Mouse (Mus musculus) retina, adult 2 months (tissue): Measurements from ENCODE around the gene Rgl2.
A peak's percentile ranks its signal among the peaks of the same experiment; 100 is the strongest.
"Not testable (repeated sequence)": the region's sequence is repeated elsewhere in the genome, so short reads cannot be mapped to it uniquely, and the experiment has no call there.

Experiments
- DNase-seq: peaks from one replicate; pipeline ENCODE4 v3.0.0-alpha.2; 2012; ENCODE audit warnings: low read depth, low spot score

The Rgl2 gene

DNA sequence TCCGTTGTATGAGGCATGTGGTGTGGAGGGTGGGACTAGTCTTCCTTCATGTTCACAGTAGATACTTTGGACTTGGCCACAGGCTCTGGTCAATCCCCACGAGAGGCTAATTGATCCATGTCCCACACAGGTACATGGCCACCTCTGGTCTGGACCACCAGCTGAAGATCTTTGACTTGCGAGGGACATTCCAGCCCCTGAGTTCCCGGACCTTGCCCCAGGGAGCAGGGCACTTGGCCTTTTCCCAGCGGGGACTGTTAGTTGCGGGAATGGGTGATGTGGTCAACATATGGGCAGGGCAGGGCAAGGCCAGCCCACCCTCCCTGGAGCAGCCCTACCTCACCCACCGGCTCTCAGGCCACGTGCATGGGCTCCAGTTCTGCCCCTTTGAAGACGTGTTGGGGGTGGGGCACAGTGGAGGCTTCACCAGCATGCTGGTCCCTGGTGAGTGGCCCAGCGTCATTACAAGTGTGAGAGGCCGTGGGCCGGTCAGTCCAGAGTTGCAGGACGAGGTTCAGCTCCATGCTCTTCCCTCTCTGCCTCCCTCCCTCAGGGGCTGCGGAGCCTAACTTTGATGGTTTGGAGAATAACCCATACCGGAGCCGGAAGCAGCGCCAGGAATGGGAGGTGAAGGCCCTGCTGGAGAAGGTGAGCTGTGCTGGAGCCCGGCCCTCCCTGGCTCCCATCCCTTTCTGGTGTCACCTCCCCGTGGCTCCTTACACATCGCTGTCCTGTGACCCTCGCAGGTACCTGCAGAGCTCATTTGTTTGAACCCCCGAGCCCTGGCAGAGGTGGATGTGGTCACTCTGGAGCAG, 19.0 kb downstream of the Rgl2 start:
- DNase-seq: no peak

DNA sequence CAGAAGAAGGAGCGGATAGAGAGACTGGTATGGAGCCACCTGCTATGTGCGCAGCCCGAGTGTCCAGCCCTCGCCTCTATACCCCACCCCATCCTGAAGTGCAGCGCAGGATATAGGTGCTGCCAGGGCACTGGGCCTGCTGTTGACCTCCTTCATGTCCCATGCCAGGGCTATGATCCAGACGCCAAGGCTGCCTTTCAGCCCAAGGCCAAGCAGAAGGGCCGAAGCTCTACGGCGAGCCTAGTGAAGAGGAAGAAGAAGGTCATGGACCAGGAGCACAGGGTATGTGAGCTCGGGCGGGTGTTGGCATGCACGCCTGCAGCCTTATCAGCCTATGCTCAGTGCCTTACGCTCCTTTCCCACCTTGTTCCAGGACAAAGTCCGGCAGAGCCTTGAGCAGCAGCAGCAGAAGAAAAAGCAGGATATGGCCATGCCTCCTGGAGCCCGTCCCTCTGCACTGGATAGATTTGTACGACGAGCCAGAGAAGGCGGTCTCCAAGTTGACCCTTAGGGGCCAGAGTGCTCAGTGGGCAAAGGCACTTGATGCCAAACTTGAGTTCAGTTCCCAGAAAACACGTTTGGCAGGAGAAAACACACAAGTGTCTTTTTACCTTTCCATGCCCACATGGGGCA, 19.7 kb downstream of the Rgl2 start:
- DNase-seq: no peak

DNA sequence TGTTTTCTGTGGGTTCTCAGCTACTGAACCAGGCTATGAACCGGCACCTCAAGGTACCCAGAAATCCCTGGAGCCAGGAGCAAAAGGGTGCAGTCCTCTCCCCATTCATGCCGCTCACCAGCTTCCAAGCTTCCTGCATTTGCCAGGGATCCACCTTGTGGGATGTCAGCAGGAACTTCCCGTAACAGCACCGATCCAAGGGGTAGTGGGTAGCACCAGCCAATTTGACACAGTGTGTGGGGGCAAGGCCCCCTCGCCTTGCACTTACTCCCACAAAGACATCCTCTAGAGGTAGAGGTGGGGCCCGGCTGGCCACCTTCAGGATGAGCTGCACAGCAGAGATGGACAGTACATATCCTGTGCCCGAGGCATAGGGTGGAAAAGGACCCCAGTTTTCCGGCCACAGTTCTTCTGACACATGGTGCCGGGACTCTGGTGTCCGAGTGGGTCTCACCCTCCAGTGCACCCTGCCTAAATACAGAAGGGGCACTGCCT, 20.8 kb downstream of the Rgl2 start:
- no peak for DNase-seq

DNA sequence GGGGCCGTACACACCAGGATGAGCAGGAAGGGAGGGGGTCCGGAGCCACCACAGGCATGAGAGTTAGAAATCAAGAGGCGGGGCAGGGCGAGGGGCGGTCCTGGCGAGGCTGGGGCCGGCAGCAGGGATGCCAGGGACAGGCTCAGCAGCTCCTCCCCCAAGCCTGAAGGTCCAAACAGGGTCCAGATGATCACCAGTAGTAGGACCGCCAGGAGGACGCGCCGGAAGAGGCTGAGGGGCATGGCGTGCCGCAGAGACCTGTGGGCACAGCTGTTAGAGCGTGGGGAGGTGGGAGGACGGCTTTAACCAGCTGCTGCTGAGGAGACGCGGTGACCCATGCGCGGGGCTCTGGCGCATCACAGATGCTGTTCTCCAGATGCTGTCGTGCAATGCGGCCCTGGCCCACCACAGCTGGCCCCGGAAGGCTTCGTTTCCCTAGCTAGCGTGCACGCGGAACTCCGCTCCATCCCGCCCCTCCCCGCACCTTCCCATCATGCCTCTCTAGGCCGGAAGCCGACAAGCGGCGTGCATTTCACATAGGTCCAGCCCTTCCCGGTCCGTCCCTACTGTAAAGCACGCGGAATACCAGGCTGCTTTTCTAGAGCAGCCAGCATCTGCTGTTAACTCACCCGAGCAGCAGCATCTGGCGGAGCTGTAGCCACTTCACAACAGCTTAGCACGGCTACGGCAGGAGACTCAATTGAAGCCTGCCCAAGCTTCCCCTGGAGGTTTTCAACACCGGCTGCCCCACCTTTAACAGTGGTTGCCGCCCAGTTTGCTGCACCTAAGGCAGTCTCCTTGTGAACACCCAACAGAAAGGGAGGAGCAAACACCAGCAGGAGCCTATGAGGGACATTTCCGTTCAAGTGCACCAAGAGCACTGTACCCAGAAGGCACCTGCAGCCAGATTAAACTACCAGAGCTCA, 21.9 kb downstream of the Rgl2 start, which contains the start of gene B3galt4:
TSS of gene B3galt4 (minus strand) at position 468 of the 926 bp plus-strand sequence.
- no peak for DNase-seq

DNA sequence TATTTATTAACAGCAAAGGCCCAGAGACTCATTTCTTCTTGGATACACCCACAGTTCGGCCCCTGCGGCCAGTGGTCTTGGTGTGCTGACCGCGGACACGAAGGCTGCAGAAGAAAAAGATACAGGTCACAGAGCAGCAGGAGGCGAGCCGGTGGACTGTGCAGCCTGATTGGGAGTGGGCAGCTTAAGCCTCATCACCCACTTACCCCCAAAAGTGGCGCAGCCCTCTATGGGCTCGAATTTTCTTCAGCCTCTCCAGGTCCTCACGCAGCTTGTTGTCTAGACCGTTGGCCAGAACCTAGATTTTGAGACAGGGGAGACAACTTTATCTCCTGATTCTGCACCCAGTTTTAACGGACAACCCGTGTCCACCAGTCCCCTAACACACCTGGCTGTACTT, 22.7 kb downstream of the Rgl2 start:
- DNase-seq: not testable (repeated sequence)

DNA sequence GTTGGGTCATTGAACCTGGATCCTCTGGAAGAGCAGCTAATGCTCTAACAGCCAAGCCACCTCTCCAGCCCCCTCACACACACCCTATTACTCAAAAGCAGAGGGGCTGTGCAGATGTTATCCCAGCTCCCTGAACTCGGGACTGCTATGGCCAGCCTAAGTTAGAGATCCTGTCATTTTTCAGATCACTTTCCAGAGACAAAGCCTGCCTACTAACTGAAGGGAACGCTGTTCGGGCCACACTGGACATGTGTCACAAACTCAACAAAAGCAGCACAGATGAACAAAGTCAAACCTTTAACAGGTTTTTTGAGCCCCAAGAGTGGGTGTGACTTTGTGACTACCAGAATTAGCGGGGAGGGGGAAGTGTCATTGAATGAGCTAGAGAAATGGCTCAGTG, 23.5 kb downstream of the Rgl2 start:
- DNase-seq: no peak

DNA sequence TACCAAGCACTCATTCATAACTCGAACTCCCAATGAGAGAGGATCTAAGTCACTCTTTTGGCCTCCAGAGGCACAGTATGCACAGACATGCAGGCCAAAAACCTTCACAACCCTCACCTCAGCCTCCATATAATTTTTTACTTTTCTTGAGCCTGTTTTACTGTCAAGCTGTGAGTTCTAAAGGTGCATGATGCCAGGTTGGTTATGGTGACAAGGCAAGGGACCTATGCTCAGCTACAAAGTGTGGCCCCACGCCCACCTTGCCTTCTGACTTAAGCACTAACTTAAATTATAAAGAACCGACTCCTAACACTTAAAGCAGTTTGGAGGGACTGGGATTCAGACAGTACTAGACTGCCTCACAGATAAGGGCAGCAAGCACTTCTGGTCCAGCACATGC, 24.0 kb downstream of the Rgl2 start:
- no peak for DNase-seq

DNA sequence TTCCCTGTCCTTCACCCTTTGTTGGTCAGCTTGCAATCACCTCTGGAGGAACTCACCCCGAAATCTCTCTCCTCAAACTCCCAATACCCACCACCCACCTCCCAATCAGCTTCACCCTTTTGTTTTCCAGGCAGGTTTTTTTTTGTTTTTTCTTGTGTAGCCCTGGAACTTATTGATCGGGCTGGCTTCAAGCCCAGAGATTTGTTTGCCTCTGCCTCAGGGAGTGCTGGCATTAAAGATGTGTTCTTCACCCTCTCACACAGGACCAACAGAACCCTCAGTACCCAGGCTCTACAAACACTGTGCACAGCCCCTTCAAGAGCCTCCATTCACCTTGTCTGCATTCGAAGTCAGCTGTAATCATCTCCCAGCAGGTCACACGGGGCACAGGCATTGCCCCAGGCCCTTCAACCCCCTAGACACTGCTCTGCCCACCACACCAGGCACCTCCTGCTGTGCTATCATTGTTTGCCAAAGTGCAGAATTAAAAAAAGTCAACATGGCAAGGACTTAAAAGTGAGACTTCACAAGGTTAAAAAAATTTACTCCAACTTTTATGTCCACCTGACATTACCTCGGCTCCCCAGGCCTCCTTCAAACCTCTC, 24.7 kb downstream of the Rgl2 start:
- DNase-seq: no peak

DNA sequence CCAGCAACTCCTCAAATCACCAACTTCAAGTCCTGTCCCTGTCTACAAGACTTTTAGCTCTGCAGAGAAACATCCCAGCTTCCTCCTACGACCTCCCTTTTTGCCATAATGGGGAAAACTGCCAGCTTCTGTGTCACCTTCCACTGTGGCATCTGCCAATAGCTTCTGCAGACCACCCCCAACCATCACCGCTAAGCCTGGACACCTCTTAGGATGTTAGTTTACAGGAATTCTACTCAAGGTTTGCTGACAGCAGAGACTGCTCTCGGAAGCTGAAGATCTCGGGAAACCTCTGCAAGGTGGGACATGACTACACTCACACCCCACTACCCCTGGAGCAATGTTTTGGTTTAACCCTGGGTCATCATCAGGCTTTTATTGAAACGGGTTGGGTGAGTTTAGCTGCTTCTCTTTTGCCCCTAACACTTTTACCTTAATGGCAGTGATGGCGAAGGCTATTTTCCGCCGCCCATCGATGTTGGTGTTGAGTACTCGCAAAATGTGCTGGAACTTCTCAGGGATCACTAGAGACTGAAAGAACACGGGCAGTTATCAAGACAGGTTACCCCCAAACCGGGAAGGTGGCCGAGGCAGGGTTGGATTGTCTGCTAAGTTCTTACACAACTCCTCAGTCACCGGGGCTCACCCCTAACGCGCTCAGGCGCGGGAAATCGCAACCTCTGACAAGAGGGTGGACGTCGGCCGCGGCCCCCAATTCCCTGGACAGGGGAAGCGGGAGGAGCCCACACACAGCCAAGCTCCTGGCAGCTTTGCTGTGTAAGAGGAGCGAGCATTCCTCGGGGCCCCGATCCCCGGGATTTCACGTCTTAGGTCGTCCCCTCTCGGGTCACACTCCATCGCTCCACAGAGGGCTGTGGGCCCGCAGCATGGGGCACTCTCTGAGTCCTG, 25.6 kb downstream of the Rgl2 start:
- no peak for DNase-seq

DNA sequence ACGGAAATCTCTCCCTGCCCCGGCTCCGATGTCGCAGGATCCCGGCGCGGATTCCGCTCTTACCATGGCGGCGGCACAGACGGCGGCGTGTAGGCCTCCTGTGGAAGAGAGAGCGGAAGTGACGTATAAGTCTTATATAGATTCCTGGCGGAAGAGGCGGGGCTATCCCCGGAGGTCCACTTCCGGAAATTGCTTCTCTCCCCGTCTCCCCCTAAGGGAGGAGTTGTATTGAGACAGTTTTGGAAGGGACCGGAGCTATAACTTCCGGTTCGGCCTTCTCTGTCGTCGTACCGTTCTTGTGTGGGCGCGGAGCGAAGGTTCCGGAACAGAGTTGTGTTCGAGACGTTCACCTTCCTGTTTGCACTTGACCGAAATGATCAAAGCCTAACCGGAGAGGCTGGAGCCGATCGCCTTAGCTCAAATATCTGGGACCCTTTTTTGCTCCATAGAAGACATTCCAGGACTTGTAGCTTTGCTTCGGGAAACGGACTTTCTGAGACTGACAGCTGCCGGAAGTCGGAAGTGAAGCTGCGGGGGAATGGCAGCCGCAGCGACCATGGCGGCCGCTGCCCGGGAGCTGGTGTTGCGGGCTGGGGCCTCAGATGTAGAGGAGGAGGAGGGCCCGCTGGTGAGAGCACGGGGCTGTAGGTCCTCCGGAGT, 26.3 kb downstream of the Rgl2 start, which contains the start of the genes Vps52 and Rps18:
TSS of gene Vps52 (plus strand) at position 258 of the 660 bp plus-strand sequence.
TSS of gene Rps18 (minus strand) at position 447 of the 660 bp plus-strand sequence.
- peak; percentile 98 for DNase-seq

DNA sequence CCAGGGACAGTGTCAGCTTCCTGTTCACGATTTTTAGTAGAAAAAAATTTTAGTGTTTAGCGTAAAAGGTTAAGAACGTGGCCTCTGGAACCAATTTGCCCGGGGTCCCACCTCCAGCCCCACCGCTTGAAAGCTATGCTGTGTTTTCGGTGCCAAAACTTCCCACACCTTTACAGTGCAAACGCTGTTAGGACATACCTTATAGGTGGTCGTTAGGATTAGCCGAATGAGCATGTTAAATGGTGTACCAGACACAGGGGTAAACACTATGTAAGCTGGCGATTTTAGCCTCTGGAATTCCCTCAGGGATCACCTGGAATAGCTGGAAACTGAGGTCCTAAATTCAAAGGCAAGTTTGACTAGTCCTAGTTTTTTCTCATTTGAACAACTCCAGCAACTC, 27.0 kb downstream of the Rgl2 start:
- DNase-seq: no peak

DNA sequence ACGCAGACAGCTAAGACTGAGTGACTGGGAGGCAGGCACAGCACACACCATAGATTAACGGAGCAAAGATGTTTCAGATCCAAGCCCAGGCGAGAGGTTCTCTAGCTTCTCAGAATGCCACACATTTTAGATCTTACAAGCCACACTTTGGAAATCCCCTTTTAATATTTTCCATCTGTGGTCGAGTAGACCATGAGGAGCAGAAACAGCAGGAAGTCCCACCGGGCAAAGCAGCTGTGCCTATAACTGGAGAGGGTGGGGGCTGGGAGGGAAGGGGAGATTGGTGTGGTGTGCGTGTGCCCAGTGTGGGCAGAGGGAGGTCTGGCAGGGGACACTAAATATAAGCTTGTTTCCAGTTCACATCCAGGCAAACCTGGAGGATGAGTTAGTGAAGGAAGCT, 28.1 kb downstream of the Rgl2 start:
- no peak for DNase-seq

DNA sequence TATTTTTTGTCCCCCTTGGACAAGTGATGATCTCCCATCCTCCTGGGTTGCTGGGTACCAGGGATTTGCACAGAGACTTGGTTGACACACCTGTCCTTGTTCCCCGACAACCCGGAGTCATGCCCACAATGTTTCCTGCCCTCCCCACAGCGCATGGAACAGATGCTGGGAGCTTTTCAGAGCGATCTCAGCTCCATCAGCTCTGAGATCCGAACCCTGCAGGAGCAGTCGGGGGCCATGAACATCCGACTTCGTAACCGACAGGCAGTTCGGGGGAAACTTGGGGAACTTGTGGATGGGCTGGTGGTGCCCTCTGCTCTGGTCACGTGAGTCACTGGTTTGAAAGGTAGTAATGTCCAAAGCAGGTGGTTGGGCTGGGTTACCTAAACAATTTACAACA, 29.1 kb downstream of the Rgl2 start:
- no peak for DNase-seq

DNA sequence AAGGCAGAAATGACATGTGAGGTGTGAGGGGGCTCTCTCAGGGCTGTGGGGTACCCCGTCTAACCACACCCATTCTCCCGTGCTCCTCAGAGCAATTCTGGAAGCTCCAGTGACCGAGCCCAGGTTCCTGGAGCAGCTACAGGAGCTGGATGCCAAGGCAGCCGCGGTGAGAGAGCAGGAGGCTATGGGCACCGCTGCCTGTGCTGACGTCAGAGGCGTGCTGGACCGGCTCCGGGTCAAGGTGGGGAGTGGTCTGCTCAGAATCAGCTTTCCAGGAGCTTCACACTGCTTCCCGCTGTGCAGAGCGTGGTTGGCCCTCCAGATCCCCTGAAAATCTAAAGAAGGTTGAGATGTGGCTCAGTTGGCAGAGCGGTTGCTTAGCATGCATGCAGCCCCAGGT, 29.8 kb downstream of the Rgl2 start:
- DNase-seq: no peak

DNA sequence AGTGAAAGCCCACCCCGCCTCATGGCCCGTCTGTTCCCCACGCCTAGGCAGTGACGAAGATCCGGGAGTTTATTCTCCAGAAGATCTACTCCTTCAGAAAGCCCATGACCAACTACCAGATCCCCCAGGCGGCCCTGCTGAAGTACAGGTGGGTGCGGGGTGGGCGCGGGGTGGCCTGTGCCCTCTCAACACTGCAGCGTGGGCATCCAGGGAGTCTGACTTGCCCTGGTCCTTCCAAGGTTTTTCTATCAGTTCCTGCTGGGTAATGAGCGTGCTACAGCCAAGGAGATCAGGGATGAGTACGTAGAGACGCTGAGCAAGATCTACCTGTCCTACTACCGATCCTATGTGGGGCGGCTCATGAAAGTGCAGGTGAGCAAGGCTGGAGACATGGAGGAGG, 30.6 kb downstream of the Rgl2 start:
- DNase-seq: no peak

DNA sequence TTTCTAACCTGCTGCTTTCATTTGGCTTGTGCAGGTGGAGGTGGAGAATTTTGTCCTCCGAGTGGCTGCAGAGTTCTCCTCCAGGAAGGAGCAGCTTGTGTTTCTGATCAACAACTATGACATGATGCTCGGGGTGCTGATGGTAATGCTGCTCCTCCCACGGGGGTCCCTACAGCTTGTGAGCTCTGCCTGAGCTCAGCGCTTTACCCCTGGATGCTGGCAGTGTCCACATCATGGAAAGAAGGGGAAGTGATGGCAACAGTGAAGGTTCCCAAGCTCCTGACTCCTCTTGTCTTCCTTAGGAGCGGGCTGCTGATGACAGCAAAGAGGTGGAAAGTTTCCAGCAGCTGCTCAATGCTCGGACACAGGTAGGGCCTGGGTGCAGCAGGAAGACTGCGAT, 33.5 kb downstream of the Rgl2 start:
- no peak for DNase-seq

DNA sequence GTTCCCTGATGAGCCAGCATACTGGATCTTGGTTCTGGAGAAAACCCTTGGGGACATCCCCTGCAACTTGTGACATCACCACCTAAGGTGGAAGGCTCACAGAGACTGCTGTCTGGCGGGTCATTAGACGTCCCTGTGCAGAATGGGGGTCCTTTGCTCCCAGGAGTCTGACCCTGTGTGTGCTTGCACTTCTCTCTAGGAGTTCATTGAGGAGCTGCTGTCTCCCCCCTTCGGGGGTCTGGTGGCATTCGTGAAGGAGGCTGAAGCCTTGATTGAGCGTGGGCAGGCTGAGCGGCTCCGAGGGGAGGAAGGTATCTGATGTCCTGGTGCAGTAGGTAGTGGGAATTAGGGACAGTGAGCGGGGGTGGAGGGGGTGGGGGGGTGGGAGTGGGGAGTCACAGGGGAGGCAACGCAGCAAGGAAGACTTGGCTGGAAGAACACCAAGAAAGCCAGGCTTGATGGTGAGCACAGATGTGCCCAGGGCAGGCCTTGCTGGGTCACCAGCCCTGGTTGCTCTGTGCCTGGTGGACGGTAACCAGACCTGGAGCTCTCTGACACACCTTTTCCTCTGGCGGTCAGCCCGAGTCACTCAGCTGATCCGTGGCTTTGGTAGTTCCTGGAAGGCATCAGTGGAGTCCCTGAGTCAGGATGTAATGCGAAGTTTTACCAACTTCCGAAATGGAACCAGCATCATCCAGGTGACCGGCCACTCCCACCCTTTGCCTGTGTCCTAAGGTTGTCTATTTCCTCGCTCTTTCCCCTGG, 35.9 kb downstream of the Rgl2 start:
- no peak for DNase-seq

DNA sequence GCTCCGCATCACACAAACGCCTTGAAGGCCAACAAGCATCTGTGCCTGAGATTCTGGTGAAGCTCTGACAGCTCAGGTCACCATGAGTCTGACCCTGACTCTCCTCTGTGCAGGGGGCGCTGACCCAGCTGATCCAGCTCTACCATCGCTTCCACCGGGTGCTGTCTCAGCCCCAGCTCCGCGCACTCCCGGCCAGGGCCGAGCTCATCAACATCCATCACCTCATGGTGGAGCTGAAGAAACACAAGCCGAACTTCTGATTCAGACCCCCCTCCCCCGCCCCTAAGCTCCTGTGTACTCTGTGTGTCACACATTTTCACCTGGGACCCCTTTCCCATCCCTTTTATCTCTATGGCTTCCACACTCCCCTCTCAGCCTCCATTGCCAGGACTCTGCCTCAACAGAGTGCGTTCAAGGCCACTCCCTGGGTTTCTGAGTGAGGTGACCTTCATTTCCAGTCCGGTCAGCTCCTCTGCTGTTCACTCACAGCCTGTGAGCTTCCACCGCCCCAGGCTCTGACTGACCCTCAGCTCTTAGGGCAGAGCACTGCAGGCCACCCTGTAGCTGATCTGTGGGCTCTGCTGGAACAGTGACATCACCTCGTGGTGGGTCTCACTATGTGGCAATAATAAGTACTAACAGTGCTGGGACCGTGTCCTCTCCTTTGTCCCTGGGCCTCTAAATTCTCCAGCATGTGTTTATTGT, 36.7 kb downstream of the Rgl2 start:
- DNase-seq: no peak
